Mouse (Mus musculus) right cerebral cortex, postnatal 10 days (tissue): ENCODE data around the gene Btbd35f15.
"Not testable (repeated sequence)": the region's sequence is repeated elsewhere in the genome, so short reads cannot be mapped to it uniquely, and the experiment has no call there.

Source experiments
- DNase-seq, 2 experiments: peaks; one replicate each; pipeline ENCODE4 v3.0.0; 2021; ENCODE audit warnings: low spot score in 2 of 2

The Btbd35f15 gene

GRCm38 (mm10) chrX:33577214-33577613, at the start of gene Btbd35f15:
Gene Btbd35f15, minus strand, starts transcription at chrX:33577314.
- DNase-seq = not testable (repeated sequence)
